27 mouse cellular contexts compared by ENCODE assay signal in genomic region chr2:118315656-118316402, GRCm38 (mm10). TPM values are rescaled to one million over a fixed set of nuclear protein-coding genes. Genes with fewer than 3 reads are reported as not detected.
"Had no signal": no experiment of that assay in that cellular context is flagged by ENCODE, and none has a peak within 500 bp of the region (broad histone marks: within the 10 kb centered on the region; RNA-seq: fewer than 3 reads in every experiment).

No protein-coding gene starts in this region.

- H3K27me3 ChIP-seq: heart, embryonic 13.5 days; heart, embryonic 15.5 days; hindbrain, embryonic 13.5 days; hindbrain, embryonic 15.5 days; kidney, embryonic 15.5 days; limb, embryonic 13.5 days; limb, embryonic 15.5 days had no signal

- H3K4me3 ChIP-seq: heart, adult 2 months; heart, embryonic 13.5 days; heart, embryonic 15.5 days; hindbrain, embryonic 13.5 days; hindbrain, embryonic 15.5 days; kidney, embryonic 15.5 days; limb, embryonic 13.5 days; limb, embryonic 15.5 days had no signal

- H3K4me2 ChIP-seq: heart, embryonic 11.5 days; heart, embryonic 13.5 days; heart, embryonic 15.5 days; hindbrain, embryonic 13.5 days; hindbrain, embryonic 15.5 days; kidney, embryonic 15.5 days; limb, embryonic 13.5 days; limb, embryonic 15.5 days had no signal

- H3K36me3 ChIP-seq: heart, embryonic 13.5 days; heart, embryonic 15.5 days; hindbrain, embryonic 13.5 days; hindbrain, embryonic 15.5 days; kidney, embryonic 15.5 days; limb, embryonic 13.5 days; limb, embryonic 15.5 days had no signal

- H3K9ac ChIP-seq: heart, embryonic 13.5 days; heart, embryonic 15.5 days; hindbrain, embryonic 13.5 days; hindbrain, embryonic 15.5 days; kidney, embryonic 15.5 days; limb, embryonic 13.5 days; limb, embryonic 15.5 days had no signal

- H3K27ac ChIP-seq: heart, adult 2 months; heart, embryonic 13.5 days; heart, embryonic 15.5 days; hindbrain, embryonic 15.5 days; kidney, embryonic 15.5 days; kidney, postnatal 0 days; limb, embryonic 13.5 days; limb, embryonic 15.5 days had no signal

- ATAC-seq: hindbrain, postnatal 0 days; intestine, embryonic 16.5 days had no signal

- H3K4me1 ChIP-seq: heart, embryonic 13.5 days; heart, embryonic 15.5 days; kidney, embryonic 15.5 days; limb, embryonic 13.5 days; limb, embryonic 15.5 days had no signal

- H3K9me3 ChIP-seq: heart, embryonic 13.5 days; heart, embryonic 15.5 days; hindbrain, embryonic 13.5 days; hindbrain, embryonic 15.5 days; kidney, embryonic 15.5 days; limb, embryonic 13.5 days; limb, embryonic 15.5 days had no signal

- DNase-seq: gastrocnemius, postnatal 14 days; gastrocnemius, postnatal 36 days; heart, adult 11 months; heart, adult 2 months; heart, postnatal 14 days; heart, postnatal 36 days; kidney, adult 11 months; kidney, adult 2 months; kidney, adult 9 months; kidney, postnatal 14 days; kidney, postnatal 36 days; layer of hippocampus, adult 9-11 months; layer of hippocampus, postnatal 36 days; left cerebral cortex, postnatal 4 days had no signal

RNA-seq across cellular contexts. Expression of gene Gpr176, which starts 57.4 kb away (rescaled TPM):
- polyA plus RNA-seq: heart, embryonic 11.5 days; liver, adult 2 months had no signal

RNA-seq across cellular contexts. Expression of gene Fsip1, which starts 59.1 kb away (rescaled TPM):
- polyA plus RNA-seq: heart, embryonic 13.5 days; large intestine, adult 2 months had no signal
